Mouse (Mus musculus) kidney, postnatal 10 days (tissue): Measurements from ENCODE around the gene Dtl.

ENCODE experiments used
- DNase-seq: peaks from one replicate; pipeline ENCODE4 v3.0.0; 2021; ENCODE audit warnings: mixed read lengths

Gene Dtl

GRCm38 (mm10) chr1:191574871-191575457 is 380 bp downstream of the Dtl start:
- peak; percentile 74 for DNase-seq

DNA sequence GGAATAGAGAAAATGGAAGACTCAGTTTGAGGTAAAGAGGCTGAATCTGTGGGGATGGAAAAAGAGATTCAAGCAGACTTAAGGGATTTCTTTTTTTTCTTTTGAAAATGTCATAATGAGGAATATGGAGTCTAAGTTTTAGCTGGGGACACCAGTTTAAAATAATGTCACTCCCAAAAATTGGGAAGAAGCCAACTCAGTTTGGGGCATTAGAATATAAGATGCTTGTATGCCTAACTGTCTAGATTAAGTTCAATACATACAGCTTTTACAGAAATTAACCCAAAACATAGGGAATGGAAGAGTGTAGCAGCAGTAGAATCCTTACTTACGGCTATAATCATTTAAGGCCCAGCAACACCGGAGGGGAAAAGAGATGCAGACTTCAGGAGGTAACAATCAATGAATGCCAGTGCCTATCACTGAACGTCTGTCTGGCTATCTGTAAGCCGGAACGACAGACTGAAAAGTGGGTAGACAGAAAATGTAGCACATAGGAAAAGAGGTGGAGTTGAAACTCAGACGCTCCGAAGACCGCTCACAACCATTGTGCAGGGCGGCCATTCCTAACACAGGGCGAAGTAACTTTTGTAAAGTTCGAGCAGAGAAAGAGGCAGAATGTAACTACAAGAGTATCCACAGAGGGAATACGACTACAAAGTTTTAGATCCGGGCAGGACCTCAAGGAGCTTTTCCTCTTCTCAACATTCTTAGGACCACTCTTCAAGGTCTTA is 1.3 kb downstream of the Dtl start:
- DNase-seq: no peak

DNA sequence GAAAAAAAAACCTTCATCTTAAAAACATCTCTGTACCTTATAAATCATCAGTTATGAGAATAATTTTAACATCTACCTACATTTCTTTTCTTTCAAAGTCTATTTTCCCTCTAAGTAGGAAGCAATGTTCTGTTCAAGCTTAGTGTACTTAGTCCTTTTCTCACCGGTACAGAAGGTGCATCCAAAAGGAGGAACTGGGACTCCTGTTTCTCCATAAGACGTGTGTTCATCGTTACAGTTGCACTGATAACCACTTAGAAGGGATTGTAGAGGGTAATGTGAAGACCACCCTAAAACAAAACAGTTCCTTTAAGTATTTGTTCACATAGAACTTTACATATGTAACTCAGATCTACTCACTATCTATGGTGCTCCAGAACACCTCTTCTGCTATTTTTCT is 4.9 kb downstream of the Dtl start:
- DNase-seq: no peak

DNA sequence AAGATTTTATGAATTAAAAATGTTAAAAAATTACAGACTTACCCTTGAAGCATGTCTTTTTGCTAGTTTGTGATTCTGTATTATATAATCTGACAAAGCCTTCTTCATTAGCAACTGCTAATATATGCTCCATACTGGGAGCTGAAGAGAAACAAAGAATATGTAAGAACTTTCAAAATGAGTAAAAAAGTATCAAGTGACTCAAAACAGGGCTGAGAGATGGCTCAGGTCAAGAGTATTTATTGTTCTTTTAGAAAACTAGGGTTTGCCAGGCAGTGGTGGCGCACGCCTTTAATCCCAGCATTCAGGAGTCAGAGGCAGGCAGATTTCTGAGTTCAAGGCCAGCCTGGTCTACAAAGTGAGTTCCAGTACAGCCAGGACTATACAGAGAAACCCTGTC is 5.7 kb downstream of the Dtl start:
- DNase-seq: no peak

GRCm38 (mm10) chr1:191567859-191568258 is 7.5 kb downstream of the Dtl start:
- peak; percentile 53 for DNase-seq

GRCm38 (mm10) chr1:191562823-191563365 is 12.4 kb downstream of the Dtl start:
- peak; percentile 45 for DNase-seq

- peak; percentile 23 for DNase-seq
These were observed 15.6 kb downstream of the Dtl start for GRCm38 (mm10) chr1:191559779-191560178.

- peak; percentile 40 for DNase-seq
These were observed 18.2 kb downstream of the Dtl start for GRCm38 (mm10) chr1:191557109-191557508.

DNA sequence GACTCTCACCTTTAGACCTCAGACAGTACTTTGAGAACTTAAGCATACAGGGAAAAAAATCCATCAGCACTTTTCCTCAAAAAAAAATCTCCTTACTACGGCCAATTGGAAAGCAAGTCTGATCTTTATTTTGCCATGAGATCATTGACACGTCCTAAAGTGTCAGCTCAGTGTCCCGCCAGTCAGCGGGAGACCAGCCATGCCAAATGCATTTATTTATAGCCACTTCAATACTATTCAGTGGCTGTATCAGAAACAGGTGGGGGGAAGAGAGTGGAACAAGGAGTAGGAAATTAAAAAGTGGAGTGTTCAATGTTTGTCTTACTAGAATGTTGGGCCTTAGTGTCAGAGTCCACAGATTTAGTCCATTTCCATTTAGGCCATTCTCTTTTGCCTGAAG is 24.6 kb downstream of the Dtl start:
- DNase-seq: no peak

GRCm38 (mm10) chr1:191543747-191544146 is 31.6 kb downstream of the Dtl start:
- no peak for DNase-seq

DNA sequence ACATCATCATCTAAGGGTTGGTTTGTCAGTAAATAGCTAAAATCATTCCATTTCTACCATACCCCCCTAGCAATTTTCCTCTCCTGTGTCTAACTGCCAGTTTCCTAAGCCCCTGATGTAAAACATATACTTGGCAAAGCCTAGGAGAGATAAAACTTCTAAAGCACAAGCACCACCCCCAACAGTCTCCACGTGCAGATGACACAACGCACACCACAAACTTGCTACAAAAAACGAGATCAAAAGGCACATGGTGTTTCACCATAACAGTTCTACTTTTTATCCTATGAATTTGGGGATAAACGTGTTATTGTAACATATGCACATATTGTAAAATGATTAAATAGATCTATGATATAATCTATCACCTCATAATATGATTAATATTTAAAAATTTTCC is 33.7 kb downstream of the Dtl start:
- DNase-seq: no peak

GRCm38 (mm10) chr1:191541014-191541413 is 34.3 kb downstream of the Dtl start:
- no peak for DNase-seq

GRCm38 (mm10) chr1:191540300-191540699 is 35.0 kb downstream of the Dtl start:
- no peak for DNase-seq

DNA sequence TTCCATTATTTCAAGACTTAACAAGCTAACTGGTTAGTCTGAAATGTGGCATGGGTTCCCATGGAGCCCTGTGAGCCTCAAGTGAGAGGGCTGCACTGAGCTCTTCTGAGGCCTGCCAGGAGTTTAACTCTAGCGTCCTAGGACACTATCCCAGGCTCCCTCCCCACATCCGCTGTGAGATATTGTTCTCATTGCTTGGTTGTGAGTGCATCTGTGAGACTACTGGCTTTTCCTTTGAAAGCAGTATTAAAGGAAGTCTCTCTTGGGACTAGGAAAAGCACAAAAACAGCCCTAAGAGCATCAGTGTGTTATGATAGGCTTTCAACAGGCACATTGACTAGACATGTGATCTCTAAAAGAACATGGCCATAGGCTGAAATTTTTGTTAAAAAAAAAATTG is 40.4 kb downstream of the Dtl start:
- DNase-seq: no peak

DNA sequence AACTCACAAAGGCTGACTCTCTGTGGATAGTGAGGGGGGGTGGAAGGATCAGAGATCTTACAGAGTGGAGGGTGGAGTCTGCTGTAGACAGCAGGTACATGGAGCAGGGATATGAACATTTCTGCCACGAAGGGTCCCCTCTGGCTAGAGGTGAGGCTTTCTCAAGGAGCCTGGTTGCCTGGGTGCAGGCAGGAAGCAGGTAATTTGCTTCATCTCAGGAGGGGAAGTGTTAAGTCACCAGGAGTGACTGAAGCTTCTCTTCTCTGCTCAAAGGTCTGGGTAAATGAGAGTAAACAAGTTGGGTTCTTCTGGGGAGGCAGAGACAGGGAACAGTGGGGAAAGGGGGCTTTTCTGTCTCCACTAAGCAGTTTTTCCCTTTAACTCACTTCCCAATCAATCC is 44.3 kb downstream of the Dtl start:
- DNase-seq: no peak

- DNase-seq: no peak
These were observed 45.9 kb downstream of the Dtl start for GRCm38 (mm10) chr1:191529406-191529805.

DNA sequence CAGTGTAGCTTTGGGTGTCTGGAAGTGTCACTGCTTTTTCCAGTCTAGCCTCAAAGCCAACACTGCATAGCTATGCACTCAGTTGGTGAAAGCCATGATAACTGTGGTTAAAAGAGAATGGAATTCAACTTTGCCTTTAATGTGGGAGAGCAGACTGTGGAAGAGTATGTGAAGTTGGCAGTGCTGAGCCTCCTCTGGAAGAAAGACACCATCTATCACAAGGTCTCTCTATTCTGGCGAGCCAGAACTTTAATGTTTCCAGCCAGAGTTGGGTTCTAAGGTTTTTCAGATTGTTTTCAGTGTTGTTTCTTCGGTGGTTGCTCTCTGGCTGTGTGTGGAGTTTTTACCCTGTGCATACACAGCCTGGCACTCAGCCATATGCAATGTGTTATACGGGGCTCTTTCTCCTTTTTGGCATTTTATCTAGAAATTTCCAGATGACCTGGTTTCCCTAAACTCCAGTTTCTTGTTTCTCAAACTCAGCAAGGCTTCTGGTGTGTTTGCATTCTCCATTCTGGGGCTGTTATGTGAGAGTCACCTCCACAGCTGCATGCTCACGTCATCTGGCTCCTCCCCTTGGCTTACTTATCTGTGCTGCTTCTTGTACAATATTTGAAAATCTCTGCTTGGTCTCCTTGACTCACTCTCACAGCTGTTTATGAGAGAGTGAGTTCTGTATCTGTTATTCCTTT is 47.3 kb downstream of the Dtl start:
- DNase-seq: no peak

DNA sequence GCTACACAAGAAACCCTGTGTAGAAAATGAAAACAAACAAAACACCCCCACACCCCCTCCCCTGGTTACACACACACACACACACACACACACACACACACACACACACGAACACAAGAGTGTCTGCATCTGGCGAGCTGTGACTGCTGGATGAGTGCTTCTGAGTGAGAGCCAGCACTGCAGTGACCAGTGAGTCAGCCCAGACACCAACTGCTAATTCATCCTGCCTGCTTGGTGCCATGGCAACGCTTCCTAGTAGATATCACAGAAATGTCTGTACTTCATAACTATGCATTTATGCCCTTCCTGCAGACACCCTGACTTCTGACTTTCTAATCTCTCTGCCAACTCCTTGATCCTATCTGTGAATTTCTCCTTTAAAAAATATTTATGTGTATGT is 48.3 kb downstream of the Dtl start:
- no peak for DNase-seq

- peak; percentile 36 for DNase-seq
These were observed 53.9 kb downstream of the Dtl start for GRCm38 (mm10) chr1:191521395-191521794.

GRCm38 (mm10) chr1:191520669-191521068 is 54.7 kb downstream of the Dtl start:
- DNase-seq: no peak

DNA sequence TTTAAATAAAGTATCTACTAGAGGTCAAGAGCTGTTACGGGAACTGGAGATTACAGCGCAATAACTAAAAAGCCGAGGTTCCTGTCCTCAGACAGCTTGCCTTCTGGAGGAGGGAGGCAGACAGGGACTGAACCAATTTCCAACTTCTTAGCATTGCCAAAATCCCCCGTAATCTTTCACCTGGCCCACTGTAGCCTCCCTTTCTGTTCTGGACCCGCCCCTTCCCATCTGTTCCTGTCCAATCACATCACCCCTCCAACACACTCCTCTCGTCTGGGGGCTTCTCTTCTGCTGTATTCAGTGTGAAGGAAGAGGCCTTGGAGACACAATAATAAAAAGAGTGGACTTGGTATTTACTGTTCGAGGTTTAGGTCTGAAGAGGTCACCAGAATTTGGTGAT is 55.1 kb downstream of the Dtl start:
- DNase-seq: no peak

GRCm38 (mm10) chr1:191519329-191520066 is 55.8 kb downstream of the Dtl start:
- DNase-seq: no peak

DNA sequence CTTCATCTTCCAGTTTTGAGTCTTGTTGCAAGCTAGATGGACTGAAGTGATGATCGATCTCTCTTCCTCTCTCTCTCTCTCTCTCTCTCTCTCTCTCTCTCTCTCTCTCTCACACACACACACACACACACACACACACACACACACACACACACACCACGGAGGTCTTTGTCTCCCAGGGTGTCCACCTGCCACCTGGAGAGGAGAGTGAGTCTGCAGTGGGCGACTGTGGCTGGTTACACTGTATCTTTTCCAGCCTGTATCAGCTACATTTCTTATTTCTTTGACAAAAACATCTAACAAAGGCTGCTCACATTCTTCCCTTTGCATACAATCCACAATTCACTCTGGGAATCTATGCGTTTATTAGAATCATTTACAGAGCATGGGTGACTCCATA is 56.4 kb downstream of the Dtl start:
- no peak for DNase-seq
